Mouse (Mus musculus): ENCODE results near the gene Rps10. TPM values are rescaled to one million over a fixed set of nuclear protein-coding genes. Genes with fewer than 3 reads are reported as not detected.

The Rps10 gene
- polyA plus RNA-seq, 1 experiment from 2014 or later = 734 TPM

- no peaks in the 10 kb centered on the region for H3K9me3 ChIP-seq
- WGBS = 46% methylated on average over 21 of the region's 21 CpGs
- H3K4me3 ChIP-seq = peak overlapping the region; percentile 25
- H3K27ac ChIP-seq = peak overlapping the region; percentile 82
- peak; percentile 90 for DNase-seq (ENCODE audit: low spot score)
- H3K27me3 ChIP-seq (ENCODE audit: insufficient read depth, poor library complexity, severe bottlenecking) = no peaks in the 10 kb centered on the region
- peaks cover 69% of the 10 kb centered on the region for H3K4me1 ChIP-seq
- H3K36me3 ChIP-seq = peaks cover 46% of the 10 kb centered on the region
Measured at GRCm38 (mm10) chr17:27596376-27597190, 39.9 kb downstream of the Rps10 start.

- 66% methylated on average over 15 of the region's 15 CpGs for WGBS
- H3K4me1 ChIP-seq = peaks cover 69% of the 10 kb centered on the region
- peak overlapping the region; percentile 82 for H3K27ac ChIP-seq
- DNase-seq (ENCODE audit: low spot score) = no peak
- no peaks in the 10 kb centered on the region for H3K9me3 ChIP-seq
- peaks cover 46% of the 10 kb centered on the region for H3K36me3 ChIP-seq
- no peaks in the 10 kb centered on the region for H3K27me3 ChIP-seq (ENCODE audit: insufficient read depth, poor library complexity, severe bottlenecking)
- H3K4me3 ChIP-seq = no peak overlapping the region
Measured at GRCm38 (mm10) chr17:27595659-27596375, 40.7 kb downstream of the Rps10 start.

- H3K36me3 ChIP-seq = peaks cover 51% of the 10 kb centered on the region
- no peak overlapping the region for H3K27ac ChIP-seq
- H3K9me3 ChIP-seq = no peaks in the 10 kb centered on the region
- no peak for DNase-seq (ENCODE audit: low spot score)
- no peaks in the 10 kb centered on the region for H3K27me3 ChIP-seq (ENCODE audit: insufficient read depth, poor library complexity, severe bottlenecking)
- H3K4me1 ChIP-seq = peaks cover 81% of the 10 kb centered on the region
- WGBS = 96% methylated on average over 7 of the region's 7 CpGs
- no peak overlapping the region for H3K4me3 ChIP-seq
Measured at GRCm38 (mm10) chr17:27592565-27592910, 43.9 kb downstream of the Rps10 start.

GRCm38 (mm10) chr17:27591826-27592564 lies 44.5 kb downstream of the Rps10 start:
- H3K9me3 ChIP-seq = no peaks in the 10 kb centered on the region
- H3K4me3 ChIP-seq = no peak overlapping the region
- no peaks in the 10 kb centered on the region for H3K27me3 ChIP-seq (ENCODE audit: insufficient read depth, poor library complexity, severe bottlenecking)
- H3K36me3 ChIP-seq = peaks cover 49% of the 10 kb centered on the region
- WGBS = 87% methylated on average over 12 of the region's 12 CpGs
- H3K4me1 ChIP-seq = peaks cover 81% of the 10 kb centered on the region
- DNase-seq (ENCODE audit: low spot score) = no peak
- H3K27ac ChIP-seq = no peak overlapping the region

- H3K27ac ChIP-seq = peak overlapping the region; percentile 56
- 64% methylated on average over 8 of the region's 8 CpGs for WGBS
- H3K36me3 ChIP-seq = peaks cover 45% of the 10 kb centered on the region
Measured at GRCm38 (mm10) chr17:27588231-27588630, 48.2 kb downstream of the Rps10 start.

GRCm38 (mm10) chr17:27587252-27587651 lies 49.2 kb downstream of the Rps10 start:
- DNase-seq (ENCODE audit: low spot score) = no peak
- H3K27me3 ChIP-seq (ENCODE audit: insufficient read depth, poor library complexity, severe bottlenecking) = no peaks in the 10 kb centered on the region
- 0 out of 2 replicates have a peak overlapping the region, but pooled peaks have one; percentile 0 for H3K4me3 ChIP-seq
- WGBS = 45% methylated on average over 12 of the region's 12 CpGs
- peaks cover 73% of the 10 kb centered on the region for H3K4me1 ChIP-seq
- no peaks in the 10 kb centered on the region for H3K9me3 ChIP-seq
- H3K27ac ChIP-seq = peak overlapping the region; percentile 54
- H3K36me3 ChIP-seq = peaks cover 45% of the 10 kb centered on the region

More at GRCm38 (mm10) chr17:27588231-27588630, 48.2 kb downstream of the Rps10 start:
- no peak for DNase-seq (ENCODE audit: low spot score)
- H3K4me3 ChIP-seq = no peak overlapping the region
- H3K4me1 ChIP-seq = peaks cover 71% of the 10 kb centered on the region
- H3K9me3 ChIP-seq = no peaks in the 10 kb centered on the region
- no peaks in the 10 kb centered on the region for H3K27me3 ChIP-seq (ENCODE audit: insufficient read depth, poor library complexity, severe bottlenecking)

GRCm38 (mm10) chr17:27586661-27587060 lies 49.8 kb downstream of the Rps10 start:
- H3K4me1 ChIP-seq = peaks cover 68% of the 10 kb centered on the region
- 0 out of 2 replicates have a peak overlapping the region, but pooled peaks have one; percentile 0 for H3K4me3 ChIP-seq
- H3K27me3 ChIP-seq (ENCODE audit: insufficient read depth, poor library complexity, severe bottlenecking) = no peaks in the 10 kb centered on the region
- no peak for DNase-seq (ENCODE audit: low spot score)
- H3K9me3 ChIP-seq = no peaks in the 10 kb centered on the region
- peak overlapping the region; percentile 54 for H3K27ac ChIP-seq
- H3K36me3 ChIP-seq = peaks cover 49% of the 10 kb centered on the region
- WGBS = 48% methylated on average over 9 of the region's 9 CpGs

- Histone ChIP-seq H3K36me3 (peaks cover 77% of the 10 kb centered on the region), H3K27ac (no peak overlapping the region), H3K9me3 (no peaks in the 10 kb centered on the region), H3K4me1 (peaks cover 42% of the 10 kb centered on the region), H3K4me3 (no peak overlapping the region), H3K27me3 (ENCODE audit: insufficient read depth, poor library complexity, severe bottlenecking) (no peaks in the 10 kb centered on the region)
- 85% methylated on average over 13 of the region's 13 CpGs for WGBS
- DNase-seq (ENCODE audit: low spot score) = no peak
Measured at GRCm38 (mm10) chr17:27583185-27583894, 53.1 kb downstream of the Rps10 start.

Other genes with a start within 250 kb of the Rps10 start
- gene Grm4, start 115.3 kb downstream of the Rps10 start, polyA plus RNA-seq (2016; fragmentation: Nextera tagmentation; extraction: Ambion mirVana) = 0.02 and 0.34 TPM in 2 replicates
- 438 and 609 TPM in 2 replicates for gene Hmga1, start 80.2 kb downstream of the Rps10 start, polyA plus RNA-seq (2016; fragmentation: Nextera tagmentation; extraction: Ambion mirVana)
- 19.7 and 21.0 TPM in 2 replicates for gene AI413582, start 70.9 kb downstream of the Rps10 start, polyA plus RNA-seq (2016; fragmentation: Nextera tagmentation; extraction: Ambion mirVana)
- gene Nudt3, start 13.2 kb downstream of the Rps10 start, polyA plus RNA-seq (2016; fragmentation: Nextera tagmentation; extraction: Ambion mirVana) = 89.7 and 107 TPM in 2 replicates
- not detected in 2 replicates for gene RPS10-NUDT3, start 1.4 kb downstream of the Rps10 start, polyA plus RNA-seq (2016; fragmentation: Nextera tagmentation; extraction: Ambion mirVana)
- 2.1 and 3.3 TPM in 2 replicates for gene Pacsin1, start 18.8 kb upstream of the Rps10 start, polyA plus RNA-seq (2016; fragmentation: Nextera tagmentation; extraction: Ambion mirVana)
- gene Spdef, start 92.3 kb upstream of the Rps10 start, polyA plus RNA-seq (2016; fragmentation: Nextera tagmentation; extraction: Ambion mirVana) = 0.11 and 0.33 TPM in 2 replicates
- 11.9 and 17.2 TPM in 2 replicates for gene D17Wsu92e, start 184.0 kb upstream of the Rps10 start, polyA plus RNA-seq (2016; fragmentation: Nextera tagmentation; extraction: Ambion mirVana)
- gene Snrpc, start 201.5 kb upstream of the Rps10 start, polyA plus RNA-seq (2016; fragmentation: Nextera tagmentation; extraction: Ambion mirVana) = 266 and 331 TPM in 2 replicates
- 5.0 and 6.2 TPM in 2 replicates for gene Uhrf1bp1, start 219.8 kb upstream of the Rps10 start, polyA plus RNA-seq (2016; fragmentation: Nextera tagmentation; extraction: Ambion mirVana)

Measured in heart, embryonic 10.5 days (tissue).